Mouse (Mus musculus): Measurements from ENCODE around the gene Htr5b. TPM values are rescaled to one million over a fixed set of nuclear protein-coding genes. Genes with fewer than 3 reads are reported as not detected.

Htr5b gene
- total RNA-seq (2023), result not detected

GRCm38 (mm10) chr1:121528399-121528720, at the start of gene Htr5b:
Htr5b (minus strand) TSS chr1:121528465.

GRCm38 (mm10) chr1:121567521-121568489, 39.5 kb upstream of the Htr5b start, which contains the start of gene Ddx18:
Ddx18 (minus strand) TSS chr1:121567989.

Other genes starting within 250 kb of the Htr5b start
- 10 to 100 TPM; 13.3 to 13.7 TPM for gene Insig2, start 195.9 kb downstream of the Htr5b start, total RNA-seq (2023)
- 10 to 100 TPM; 18.9 to 21.1 TPM for gene Ccdc93, start 97.4 kb downstream of the Htr5b start, total RNA-seq (2023)
- gene Ddx18, start 39.5 kb upstream of the Htr5b start, total RNA-seq (2023), result 10 to 100 TPM; 14.7 to 22.0 TPM